Mouse (Mus musculus): Measurements from ENCODE around the gene Zfand6. TPM values are rescaled to one million over a fixed set of nuclear protein-coding genes. Genes with fewer than 3 reads are reported as not detected.

Gene Zfand6
- polyA plus RNA-seq, 1 experiment from 2014 or later: 74.4 TPM

DNA sequence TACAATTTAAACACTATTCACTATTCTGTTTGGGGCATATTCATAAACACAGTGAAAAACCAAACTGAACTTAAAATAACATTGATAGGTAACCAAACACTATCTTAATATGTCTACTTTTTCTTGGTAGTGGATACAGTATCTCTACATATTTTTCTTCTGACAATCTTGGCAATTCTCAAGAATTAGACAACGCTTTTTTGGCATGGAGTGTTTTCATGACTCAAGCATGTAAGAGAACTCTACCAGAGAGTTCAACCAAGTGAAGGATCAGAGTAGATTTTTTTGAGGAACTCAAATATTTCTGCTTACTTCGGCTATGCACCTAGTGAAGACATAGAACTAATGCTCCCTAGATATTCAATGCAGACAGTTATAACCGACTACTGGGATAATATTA lies 68.8 kb downstream of the Zfand6 start:
- Histone ChIP-seq H3K4me3 (ENCODE audit: inconsistent target) (no peak overlapping the region), H3K36me3 (ENCODE audit: inconsistent target) (peaks cover 4% of the 10 kb centered on the region; the same call in 1 of the 2 replicates), H3K79me2 (ENCODE audit: inconsistent target) (no peaks in the 10 kb centered on the region), H3K27ac (no peak overlapping the region)
- 93% methylated on average over 3 of the region's 3 CpGs for WGBS (ENCODE audit: missing documents)

DNA sequence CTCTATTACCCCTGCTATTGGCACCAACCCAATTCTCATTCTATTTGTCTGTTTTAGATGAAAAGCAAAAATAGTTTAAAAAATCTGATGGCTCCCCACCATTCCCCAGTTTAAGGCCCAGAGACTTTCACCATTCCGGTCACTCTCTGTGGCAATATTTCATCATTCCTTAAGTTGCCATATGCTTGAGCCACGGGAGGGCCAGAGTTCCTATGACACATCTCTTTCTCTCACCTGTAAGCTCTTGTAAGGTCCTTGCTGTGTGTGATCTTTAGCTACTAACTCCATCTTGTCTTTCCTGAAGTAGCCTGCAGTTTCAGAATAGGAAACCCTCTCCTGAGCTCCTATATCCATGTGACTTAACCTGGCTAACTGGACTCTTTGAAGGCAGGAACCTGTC lies 70.8 kb downstream of the Zfand6 start:
- WGBS (ENCODE audit: missing documents): 90% methylated on average over 2 of the region's 2 CpGs
- Histone ChIP-seq H3K79me2 (ENCODE audit: inconsistent target) (no peaks in the 10 kb centered on the region), H3K36me3 (ENCODE audit: inconsistent target) (no peaks in the 10 kb centered on the region; the same call in 1 of the 2 replicates), H3K4me3 (ENCODE audit: inconsistent target) (no peak overlapping the region), H3K27ac (no peak overlapping the region)

- Histone ChIP-seq H3K36me3 (ENCODE audit: inconsistent target) (no peaks in the 10 kb centered on the region), H3K27ac (peak overlapping the region; percentile 49), H3K79me2 (ENCODE audit: inconsistent target) (no peaks in the 10 kb centered on the region), H3K4me3 (ENCODE audit: inconsistent target) (no peak overlapping the region)
- WGBS (ENCODE audit: missing documents): 19% methylated on average over 4 of the region's 4 CpGs
Observed at GRCm38 (mm10) chr7:84612445-84612844, 77.3 kb downstream of the Zfand6 start.

- Histone ChIP-seq H3K36me3 (ENCODE audit: inconsistent target) (no peaks in the 10 kb centered on the region), H3K79me2 (ENCODE audit: inconsistent target) (no peaks in the 10 kb centered on the region), H3K4me3 (ENCODE audit: inconsistent target) (no peak overlapping the region), H3K27ac (peak overlapping the region; percentile 49)
- WGBS (ENCODE audit: missing documents): 9% methylated on average over 1 of the region's 1 CpGs
Observed at GRCm38 (mm10) chr7:84611609-84612008, 78.2 kb downstream of the Zfand6 start.

- 34% methylated on average over 7 of the region's 10 CpGs for WGBS (ENCODE audit: missing documents)
- Histone ChIP-seq H3K36me3 (ENCODE audit: inconsistent target) (no peaks in the 10 kb centered on the region), H3K79me2 (ENCODE audit: inconsistent target) (no peaks in the 10 kb centered on the region), H3K4me3 (ENCODE audit: inconsistent target) (peak within 1 kb of the TSS; percentile 48), H3K27ac (no peak within 1 kb of the TSS)
Observed at GRCm38 (mm10) chr7:84606293-84606749, 83.4 kb downstream of the Zfand6 start, which contains the start of gene Fah. TSS of gene Fah (minus strand) at chr7:84606722.

DNA sequence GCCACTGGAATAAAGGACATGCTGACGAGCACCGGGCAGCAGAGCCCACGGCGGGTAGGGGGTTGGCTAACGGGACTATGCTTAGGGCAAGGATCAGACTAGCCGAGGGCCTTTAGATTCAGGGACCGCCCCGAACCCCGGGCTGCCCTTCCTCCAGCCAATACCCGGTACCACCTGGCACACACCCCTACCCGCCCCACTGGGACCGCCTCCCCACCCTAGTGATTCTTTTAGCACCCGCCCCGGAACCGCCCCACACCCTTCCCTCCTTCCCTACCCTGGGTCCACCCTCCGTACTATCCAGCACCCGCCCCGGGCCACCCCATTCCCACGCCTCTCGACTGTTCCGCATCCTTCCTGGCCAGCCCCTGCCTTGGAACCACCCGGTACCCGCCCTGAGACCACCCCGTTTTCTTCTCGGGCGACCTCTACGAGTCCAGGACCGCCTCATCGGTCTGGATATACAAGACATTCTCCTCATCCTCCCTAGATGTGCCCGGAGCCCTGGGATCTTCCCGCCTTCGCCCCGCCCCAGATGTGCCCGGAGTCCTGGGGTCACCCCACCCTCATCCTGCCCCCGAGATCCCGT lies 84.0 kb downstream of the Zfand6 start:
- Histone ChIP-seq H3K79me2 (ENCODE audit: inconsistent target) (no peaks in the 10 kb centered on the region), H3K27ac (no peak overlapping the region), H3K36me3 (ENCODE audit: inconsistent target) (no peaks in the 10 kb centered on the region), H3K4me3 (ENCODE audit: inconsistent target) (peak overlapping the region; percentile 48)
- 3% methylated on average over 32 of the region's 36 CpGs for WGBS (ENCODE audit: missing documents)

DNA sequence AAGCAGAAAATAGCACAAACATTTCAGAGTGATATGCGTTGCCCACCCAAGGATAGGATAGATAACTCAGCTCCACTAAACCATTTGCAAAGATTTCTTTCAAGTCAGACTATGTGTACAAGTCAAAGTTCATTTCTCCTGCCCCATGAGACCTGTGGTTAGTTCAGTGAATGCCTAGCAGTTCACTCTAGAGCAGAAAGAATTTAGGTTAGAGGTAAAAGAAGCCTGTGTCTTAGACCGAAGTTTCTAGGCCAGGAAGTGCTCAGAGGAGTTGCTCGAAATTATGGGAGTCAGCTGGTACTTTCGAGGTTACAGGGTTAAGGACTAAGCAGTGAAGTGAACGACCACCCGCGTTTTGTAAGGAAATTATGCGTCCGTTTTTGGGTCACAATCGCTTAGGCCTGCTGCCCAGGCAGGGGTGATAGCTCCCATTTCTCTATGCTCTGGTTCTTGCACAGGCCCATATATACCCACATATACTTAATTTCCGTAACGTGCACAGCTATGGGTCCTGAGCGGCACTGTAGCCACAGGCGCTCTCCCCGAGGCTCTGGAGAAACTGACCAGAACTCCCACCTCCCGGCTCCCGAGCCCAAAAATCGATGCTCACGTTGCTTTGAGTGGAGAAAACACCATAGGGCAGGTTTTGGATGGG lies 84.6 kb downstream of the Zfand6 start:
- H3K27ac ChIP-seq: no peak overlapping the region
- WGBS (ENCODE audit: missing documents): 19% methylated on average over 19 of the region's 19 CpGs
- no peaks in the 10 kb centered on the region for H3K36me3 ChIP-seq (ENCODE audit: inconsistent target)
- peak overlapping the region; percentile 48 for H3K4me3 ChIP-seq (ENCODE audit: inconsistent target)
- no peaks in the 10 kb centered on the region for H3K79me2 ChIP-seq (ENCODE audit: inconsistent target)

- 40% methylated on average over 3 of the region's 3 CpGs for WGBS (ENCODE audit: missing documents)
- Histone ChIP-seq H3K4me3 (ENCODE audit: inconsistent target) (no peak overlapping the region), H3K79me2 (ENCODE audit: inconsistent target) (no peaks in the 10 kb centered on the region), H3K36me3 (ENCODE audit: inconsistent target) (no peaks in the 10 kb centered on the region), H3K27ac (no peak overlapping the region)
Observed at GRCm38 (mm10) chr7:84604501-84604900, 85.3 kb downstream of the Zfand6 start.

DNA sequence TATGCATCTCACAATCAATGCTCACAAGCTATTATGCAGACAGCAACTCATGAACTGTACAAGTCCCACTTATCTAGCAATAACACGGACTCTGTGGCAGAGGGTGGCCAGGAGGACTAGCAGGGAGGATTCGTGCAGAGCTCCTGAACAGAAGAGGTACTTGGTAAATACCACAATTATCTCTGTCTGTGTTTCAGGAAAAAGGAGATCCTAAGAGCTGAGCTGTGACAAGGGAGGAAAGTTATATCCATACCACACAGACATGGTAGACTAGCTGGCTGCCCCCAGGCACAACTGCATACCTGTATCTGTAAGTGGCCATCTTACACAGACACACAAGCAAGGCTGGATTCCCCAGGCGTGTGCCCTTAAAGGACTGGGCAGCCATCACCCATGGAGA lies 88.4 kb downstream of the Zfand6 start:
- 94% methylated on average over 3 of the region's 3 CpGs for WGBS (ENCODE audit: missing documents)
- no peak overlapping the region for H3K27ac ChIP-seq
- no peaks in the 10 kb centered on the region for H3K79me2 ChIP-seq (ENCODE audit: inconsistent target)
- no peaks in the 10 kb centered on the region for H3K36me3 ChIP-seq (ENCODE audit: inconsistent target)
- no peak overlapping the region for H3K4me3 ChIP-seq (ENCODE audit: inconsistent target)

- 90% methylated on average over 2 of the region's 2 CpGs for WGBS (ENCODE audit: missing documents)
- H3K4me3 ChIP-seq (ENCODE audit: inconsistent target): no peak overlapping the region
- H3K79me2 ChIP-seq (ENCODE audit: inconsistent target): no peaks in the 10 kb centered on the region
- no peak overlapping the region for H3K27ac ChIP-seq
- H3K36me3 ChIP-seq (ENCODE audit: inconsistent target): no peaks in the 10 kb centered on the region
Observed at GRCm38 (mm10) chr7:84600631-84601030, 89.1 kb downstream of the Zfand6 start.

DNA sequence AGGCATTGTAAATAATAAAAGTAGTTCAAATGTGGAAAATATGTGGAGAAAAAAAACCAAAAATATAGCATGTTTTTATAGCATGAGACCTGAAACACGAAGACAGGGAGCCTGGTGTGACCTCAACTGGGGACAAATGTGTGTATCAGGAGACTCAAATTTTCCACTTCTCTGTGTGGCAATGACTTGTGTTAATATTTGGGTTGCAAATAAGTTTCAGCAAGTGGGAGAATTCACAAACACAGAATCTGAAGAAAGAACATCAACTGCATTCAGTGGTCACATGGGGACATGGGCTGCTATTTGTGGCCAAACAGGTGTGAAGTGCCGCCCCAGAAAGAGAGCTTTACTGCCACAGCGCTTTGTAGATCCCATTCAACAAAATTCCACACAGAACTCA lies 93.1 kb downstream of the Zfand6 start:
- Histone ChIP-seq H3K27ac (no peak overlapping the region), H3K36me3 (ENCODE audit: inconsistent target) (no peaks in the 10 kb centered on the region), H3K79me2 (ENCODE audit: inconsistent target) (no peaks in the 10 kb centered on the region), H3K4me3 (ENCODE audit: inconsistent target) (no peak overlapping the region)
- WGBS (ENCODE audit: missing documents): 97% methylated on average over 3 of the region's 3 CpGs

DNA sequence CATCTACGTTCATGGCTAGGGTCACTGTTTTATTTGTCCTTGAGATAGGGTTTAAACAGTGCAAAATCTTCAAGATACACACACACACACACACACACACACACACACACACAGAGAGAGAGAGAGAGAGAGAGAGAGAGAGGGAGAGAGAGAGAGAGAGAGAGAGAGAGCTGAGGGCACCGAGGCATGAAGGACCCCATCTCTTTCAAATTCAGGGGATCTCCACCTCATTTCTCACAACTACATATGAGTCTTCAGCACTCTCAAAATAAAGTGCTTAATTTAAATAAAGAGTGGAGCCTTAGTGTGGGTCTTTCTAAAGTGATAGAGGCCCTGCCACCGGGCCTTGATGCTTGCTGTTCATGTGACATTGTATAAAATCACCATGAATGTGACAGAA lies 93.8 kb downstream of the Zfand6 start:
- Histone ChIP-seq H3K4me3 (ENCODE audit: inconsistent target) (no peak overlapping the region), H3K79me2 (ENCODE audit: inconsistent target) (no peaks in the 10 kb centered on the region), H3K27ac (no peak overlapping the region), H3K36me3 (ENCODE audit: inconsistent target) (no peaks in the 10 kb centered on the region)
- 93% methylated on average over 3 of the region's 3 CpGs for WGBS (ENCODE audit: missing documents)

GRCm38 (mm10) chr7:84594917-84595303 lies 94.8 kb downstream of the Zfand6 start:
- H3K36me3 ChIP-seq (ENCODE audit: inconsistent target): no peaks in the 10 kb centered on the region
- no peaks in the 10 kb centered on the region for H3K79me2 ChIP-seq (ENCODE audit: inconsistent target)
- no peak overlapping the region for H3K27ac ChIP-seq
- H3K4me3 ChIP-seq (ENCODE audit: inconsistent target): no peak overlapping the region

DNA sequence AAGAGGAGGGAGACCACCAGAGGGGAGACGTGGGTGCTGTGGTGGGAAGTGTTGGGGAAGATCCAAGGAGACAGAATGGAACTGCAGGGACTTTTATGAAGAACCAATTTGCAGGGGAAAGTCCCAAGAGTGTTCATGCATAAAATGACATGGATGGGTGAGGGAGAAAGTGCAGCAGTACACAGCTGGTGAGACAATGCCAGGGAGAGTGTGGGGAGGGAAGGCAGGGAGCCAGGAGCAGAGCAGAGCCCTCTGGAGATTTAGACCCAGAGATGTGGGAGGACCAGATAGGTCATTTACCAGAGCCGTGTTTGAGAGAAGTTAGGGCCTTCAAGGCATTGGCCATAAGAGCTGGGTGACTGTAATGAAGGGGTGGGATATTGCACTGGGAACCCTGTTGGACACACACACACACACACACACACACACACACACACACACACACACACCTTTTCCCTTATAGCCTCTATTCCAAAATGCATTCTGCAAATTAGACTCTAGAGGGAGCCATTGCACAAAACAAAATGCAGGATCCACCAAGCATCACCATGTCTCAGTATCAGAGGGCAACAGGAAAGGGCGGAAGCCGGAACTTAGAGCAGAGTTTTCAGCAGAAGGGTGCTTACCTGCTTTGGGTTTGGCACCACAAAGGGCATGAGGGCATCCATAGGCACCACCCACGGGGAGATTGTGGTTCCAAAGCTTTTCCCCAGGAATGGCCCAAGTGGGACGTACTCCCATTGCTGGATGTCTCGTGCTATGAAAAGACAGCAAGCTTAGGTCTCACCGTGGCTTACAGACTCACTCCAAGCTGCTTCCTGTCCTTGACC lies 95.5 kb downstream of the Zfand6 start:
- H3K79me2 ChIP-seq (ENCODE audit: inconsistent target): no peaks in the 10 kb centered on the region
- no peaks in the 10 kb centered on the region for H3K36me3 ChIP-seq (ENCODE audit: inconsistent target)
- H3K27ac ChIP-seq: no peak overlapping the region
- WGBS (ENCODE audit: missing documents): 40% methylated on average over 8 of the region's 8 CpGs
- no peak overlapping the region for H3K4me3 ChIP-seq (ENCODE audit: inconsistent target)

GRCm38 (mm10) chr7:84591347-84591746 lies 98.4 kb downstream of the Zfand6 start:
- Histone ChIP-seq H3K79me2 (ENCODE audit: inconsistent target) (no peaks in the 10 kb centered on the region), H3K4me3 (ENCODE audit: inconsistent target) (no peak overlapping the region), H3K27ac (no peak overlapping the region), H3K36me3 (ENCODE audit: inconsistent target) (no peaks in the 10 kb centered on the region)
- 58% methylated on average over 3 of the region's 3 CpGs for WGBS (ENCODE audit: missing documents)

Data from macrophage (primary cell).